Mouse (Mus musculus) left cerebral cortex, adult 8-10 months (tissue): ENCODE data around the gene Fbxw10. TPM values are rescaled to one million over a fixed set of nuclear protein-coding genes. Genes with fewer than 3 reads are reported as not detected.

ENCODE experiments used
- DNase-seq, 2 experiments: peaks; one replicate each; pipeline ENCODE4 v3.0.0; 2022; ENCODE audit warnings: low spot score in 2 of 2
- total RNA-seq, 4 experiments: library from RNA; stranded (reverse); gene quantifications; 2 replicates each; pipeline ENCODE4 v1.2.4; 2022

Fbxw10 gene
- total RNA-seq = 1 to 10 TPM in 2 of 4 experiments, under 1 TPM in 2; 0.63 to 2.2 (median 1.0) TPM

GRCm38 (mm10) chr11:62846961-62847654, at the start of gene Fbxw10:
Fbxw10 (plus strand) TSS chr11:62847069.
- no peak for DNase-seq

- no peak for DNase-seq
Observed at GRCm38 (mm10) chr11:62804119-62804518, 42.8 kb upstream of the Fbxw10 start.

GRCm38 (mm10) chr11:62807965-62808364, 38.9 kb upstream of the Fbxw10 start:
- DNase-seq = no peak

DNA sequence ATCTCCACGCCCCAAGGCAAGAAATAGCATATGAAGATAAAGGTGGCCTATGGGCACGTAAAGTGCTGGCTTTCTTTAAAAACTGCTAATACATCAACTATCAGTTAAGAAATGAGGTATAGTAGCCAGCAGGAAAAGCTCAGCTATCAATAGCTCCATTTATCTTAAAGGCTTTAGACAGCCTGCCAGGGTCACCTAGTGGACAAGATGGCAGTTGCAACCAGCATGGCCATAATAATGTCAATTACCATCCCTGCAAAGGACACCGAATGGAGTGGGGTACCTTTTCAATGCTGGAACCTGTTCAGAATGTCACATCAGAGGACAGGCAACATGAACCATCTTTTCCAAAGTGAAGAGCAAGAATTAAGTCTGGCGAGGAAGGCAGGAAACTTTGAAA, 37.7 kb upstream of the Fbxw10 start:
- no peak for DNase-seq

- no peak for DNase-seq
Observed at GRCm38 (mm10) chr11:62812268-62812667, 34.6 kb upstream of the Fbxw10 start.

- no peak for DNase-seq
Observed at GRCm38 (mm10) chr11:62813497-62813896, 33.4 kb upstream of the Fbxw10 start.

- no peak for DNase-seq
Observed at GRCm38 (mm10) chr11:62813970-62814624, 32.8 kb upstream of the Fbxw10 start.

GRCm38 (mm10) chr11:62814625-62815024, 32.2 kb upstream of the Fbxw10 start:
- DNase-seq = no peak

GRCm38 (mm10) chr11:62815438-62815837, 31.4 kb upstream of the Fbxw10 start:
- DNase-seq = no peak

DNA sequence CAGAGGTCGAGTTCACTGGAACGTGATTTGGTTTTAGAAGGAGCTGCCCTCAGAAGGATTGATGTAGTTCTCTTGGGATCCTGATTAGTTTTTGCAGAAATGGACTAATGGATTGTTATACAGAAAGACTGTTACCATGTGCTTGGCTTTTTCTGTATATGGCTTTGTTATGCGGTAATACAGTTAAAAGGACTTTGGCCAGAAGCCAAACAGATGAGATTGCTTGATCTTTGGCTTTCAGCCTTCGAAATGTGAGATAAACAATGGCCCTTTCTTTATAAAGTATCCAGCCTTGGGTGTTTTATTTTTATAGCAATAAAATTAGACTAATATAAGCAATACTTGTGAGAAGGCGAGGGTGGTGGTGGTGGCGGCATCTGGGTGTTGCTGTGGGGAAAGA, 30.3 kb upstream of the Fbxw10 start:
- no peak for DNase-seq

- DNase-seq = no peak
Observed at GRCm38 (mm10) chr11:62819059-62819686, 27.7 kb upstream of the Fbxw10 start.

DNA sequence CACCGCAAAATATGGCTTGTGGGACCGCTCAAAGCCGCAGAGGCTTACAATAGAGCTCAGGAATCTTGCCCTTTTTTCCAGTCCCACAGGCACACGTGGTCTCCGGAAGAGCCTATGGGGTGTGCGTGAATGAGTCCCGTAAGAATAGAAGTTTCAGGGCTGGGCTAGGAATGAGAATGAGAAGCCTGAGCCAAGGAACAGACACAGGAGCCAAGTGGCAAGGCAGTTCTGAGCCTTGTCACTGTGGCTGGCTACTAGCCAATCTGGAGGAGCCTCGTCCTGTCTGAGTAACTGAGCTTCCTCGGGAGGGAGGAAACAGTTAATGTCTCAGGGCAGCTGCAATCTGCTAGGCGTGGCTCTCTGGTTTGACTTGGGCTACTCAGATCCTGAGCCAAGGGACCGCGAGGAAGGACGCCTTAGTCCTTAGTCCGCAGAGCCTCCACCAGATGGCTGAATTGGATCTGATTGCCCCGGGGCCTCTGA, 26.8 kb upstream of the Fbxw10 start, which contains the start of gene Trim16:
Trim16 (plus strand) TSS at position 173 of the 483 bp plus-strand sequence.
- DNase-seq = peak; percentile 10 to 16

DNA sequence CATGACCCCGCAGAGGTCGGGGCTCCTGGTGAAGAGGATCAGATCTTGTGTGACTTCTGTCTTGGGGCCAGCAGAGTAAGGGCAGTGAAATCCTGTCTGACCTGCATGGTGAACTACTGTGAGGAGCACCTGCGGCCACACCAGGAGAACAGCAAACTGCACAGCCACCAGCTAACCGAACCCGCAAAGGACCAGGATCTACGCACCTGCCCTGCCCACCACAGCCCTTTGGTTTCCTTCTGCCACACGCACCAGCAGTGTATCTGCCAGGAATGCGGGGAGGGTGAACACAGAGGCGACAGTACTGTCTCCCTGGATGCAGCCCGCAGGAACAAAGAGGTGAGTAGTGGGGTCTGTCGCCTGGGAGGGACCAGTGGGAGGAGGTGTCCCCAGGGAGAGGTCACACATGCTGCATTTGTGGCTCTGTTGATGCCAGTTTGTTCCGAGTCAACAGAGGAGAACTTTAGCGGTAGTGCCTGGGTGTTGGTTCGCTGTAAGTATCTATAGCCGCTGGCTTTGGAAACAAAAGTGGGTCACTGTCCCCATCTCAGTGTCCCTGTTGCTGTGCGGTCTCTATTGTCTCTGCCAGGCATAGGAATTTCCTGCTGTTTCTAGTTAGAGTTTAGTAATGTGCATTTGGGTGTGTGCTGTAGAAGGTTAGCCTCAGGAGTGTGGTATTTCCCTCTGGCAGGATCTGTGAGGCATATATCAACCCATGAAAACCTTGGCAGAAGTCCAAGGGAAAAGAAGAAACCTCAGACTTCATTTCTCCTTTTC, 26.0 kb upstream of the Fbxw10 start:
- DNase-seq = peak in 1 of 2 experiments; percentile 4

GRCm38 (mm10) chr11:62821893-62822292, 25.0 kb upstream of the Fbxw10 start:
- no peak for DNase-seq

- DNase-seq = no peak
Observed at GRCm38 (mm10) chr11:62824211-62824610, 22.7 kb upstream of the Fbxw10 start.

DNA sequence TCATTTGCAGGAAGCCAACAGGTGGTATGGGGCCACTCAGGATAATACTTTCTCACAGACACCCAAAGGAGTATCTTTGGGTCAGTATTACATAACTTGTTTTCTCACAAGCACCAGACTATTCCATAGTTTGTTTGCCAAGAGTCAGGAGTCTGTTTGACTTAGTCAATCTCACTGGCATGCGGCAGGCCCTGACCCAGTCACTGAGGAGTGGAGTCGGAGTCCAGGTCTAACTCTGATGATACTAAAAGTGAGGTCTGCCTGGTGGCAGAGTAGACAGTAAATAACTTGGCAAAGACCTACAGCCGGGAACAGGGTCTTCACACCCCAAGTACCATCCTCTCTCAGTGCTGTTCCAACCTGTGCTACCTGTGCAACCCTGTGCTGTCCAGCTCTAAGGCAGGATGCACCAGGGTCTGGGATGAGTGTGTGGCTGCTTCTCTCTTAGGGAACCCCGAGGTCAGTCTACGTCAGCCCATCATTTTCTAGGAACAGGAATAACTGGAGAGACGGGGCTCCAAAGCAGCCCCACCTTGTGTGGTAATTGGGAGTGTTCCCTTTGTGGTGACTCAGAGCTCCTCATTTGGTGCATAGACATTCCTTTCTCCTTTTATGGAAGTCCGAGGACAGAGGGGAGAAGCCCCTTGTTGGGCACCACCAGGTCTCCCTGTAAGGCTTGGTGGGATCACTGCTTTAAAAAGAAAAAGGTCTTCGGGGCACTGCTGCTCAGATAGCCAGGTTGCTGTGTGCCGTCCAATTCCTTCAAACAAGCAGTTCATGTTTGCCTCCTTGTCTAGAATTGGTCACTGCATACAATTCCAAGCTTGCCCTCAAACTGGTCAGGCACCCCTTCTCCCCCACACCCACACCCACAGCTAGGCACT, 21.4 kb upstream of the Fbxw10 start:
- no peak for DNase-seq

- DNase-seq = no peak
Observed at GRCm38 (mm10) chr11:62826106-62826733, 20.6 kb upstream of the Fbxw10 start.

GRCm38 (mm10) chr11:62827135-62827534, 19.7 kb upstream of the Fbxw10 start:
- no peak for DNase-seq

- DNase-seq = no peak
Observed at GRCm38 (mm10) chr11:62827911-62828310, 19.0 kb upstream of the Fbxw10 start.

DNA sequence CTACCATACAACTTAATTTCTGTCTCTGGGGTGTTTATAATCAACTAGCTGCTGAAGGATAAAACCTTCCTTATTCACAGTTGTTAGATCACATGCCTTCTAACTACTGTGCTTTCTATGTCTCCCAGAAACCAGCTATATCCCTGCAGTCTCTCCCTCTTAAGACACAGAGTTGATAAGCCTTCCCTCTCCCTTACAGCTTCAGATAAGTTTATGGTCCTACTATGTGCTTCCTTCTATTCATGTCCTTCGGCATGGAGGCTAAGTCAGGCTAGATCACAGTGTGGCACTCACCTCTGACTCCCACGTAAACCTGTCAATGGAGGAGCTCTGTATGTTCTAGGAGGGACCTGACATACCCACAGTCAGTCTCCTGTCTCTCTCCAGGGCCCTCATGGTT, 16.5 kb upstream of the Fbxw10 start:
- DNase-seq = no peak
